29 mouse cellular contexts compared by ENCODE assay signal in genomic region chr13:96125011-96125410, GRCm38 (mm10). TPM values are rescaled to one million over a fixed set of nuclear protein-coding genes. Genes with fewer than 3 reads are reported as not detected.
"Had no signal": no experiment of that assay in that cellular context is flagged by ENCODE, and none has a peak within 500 bp of the region (broad histone marks: within the 10 kb centered on the region; RNA-seq: fewer than 3 reads in every experiment).

No protein-coding gene starts in this region.

- H3K4me1 ChIP-seq: kidney, embryonic 15.5 days; limb, embryonic 12.5 days; limb, embryonic 15.5 days; midbrain, embryonic 12.5 days; neural tube, embryonic 12.5 days had no signal

- DNase-seq: kidney, postnatal 14 days; kidney, postnatal 4 days; left cerebral cortex, postnatal 4 days; liver, postnatal 0 days; lung, embryonic 14.5 days; right cerebral cortex, adult 18-20 months; right cerebral cortex, postnatal 14 days; right cerebral cortex, postnatal 4 days; spleen, adult 18-20 months; thymus, postnatal 25 days had no signal

- H3K27me3 ChIP-seq: neural tube, embryonic 15.5 days had no signal

- H3K9me3 ChIP-seq: kidney, embryonic 15.5 days; limb, embryonic 12.5 days; limb, embryonic 15.5 days; midbrain, embryonic 12.5 days; midbrain, embryonic 15.5 days; neural tube, embryonic 12.5 days; neural tube, embryonic 15.5 days had no signal

- H3K36me3 ChIP-seq: kidney, embryonic 15.5 days; limb, embryonic 12.5 days; limb, embryonic 15.5 days; midbrain, embryonic 12.5 days; midbrain, embryonic 15.5 days; neural tube, embryonic 12.5 days; neural tube, embryonic 15.5 days had no signal

- H3K4me3 ChIP-seq: kidney, embryonic 15.5 days; limb, embryonic 12.5 days; limb, embryonic 15.5 days; midbrain, embryonic 12.5 days; midbrain, embryonic 15.5 days; neural tube, embryonic 12.5 days; neural tube, embryonic 15.5 days had no signal

- ATAC-seq: liver, postnatal 0 days; lung, postnatal 0 days; midbrain, embryonic 15.5 days had no signal

- H3K27ac ChIP-seq: kidney, embryonic 15.5 days; limb, embryonic 12.5 days; limb, embryonic 15.5 days; liver, embryonic 14.5 days; macrophage; midbrain, embryonic 12.5 days; midbrain, embryonic 15.5 days; neural tube, embryonic 12.5 days; neural tube, embryonic 15.5 days had no signal

- H3K9ac ChIP-seq: kidney, embryonic 15.5 days; limb, embryonic 12.5 days; limb, embryonic 15.5 days; liver, embryonic 14.5 days; liver, postnatal 0 days; lung, embryonic 14.5 days; midbrain, embryonic 12.5 days; midbrain, embryonic 15.5 days; neural tube, embryonic 12.5 days; neural tube, embryonic 15.5 days had no signal

- H3K4me2 ChIP-seq: kidney, embryonic 15.5 days; limb, embryonic 12.5 days; limb, embryonic 15.5 days; liver, embryonic 11.5 days; lung, embryonic 14.5 days; midbrain, embryonic 12.5 days; midbrain, embryonic 15.5 days; neural tube, embryonic 12.5 days; neural tube, embryonic 15.5 days had no signal

RNA-seq across cellular contexts. Expression of gene Sv2c, which starts 7.4 kb away (rescaled TPM):
- total RNA-seq: megakaryocyte, adult 5-6 weeks had no signal
- polyA plus RNA-seq: macrophage had no signal

RNA-seq across cellular contexts. Expression of gene Gm17190, which starts 43.2 kb away (rescaled TPM):
- total RNA-seq: layer of hippocampus, adult 18-20 months; layer of hippocampus, postnatal 14 days; left cerebral cortex, adult 8-10 months; left cerebral cortex, postnatal 14 days; left cerebral cortex, postnatal 4 days; megakaryocyte, adult 5-6 weeks had no signal
- polyA plus RNA-seq: kidney, embryonic 15.5 days; limb, embryonic 15.5 days; liver, embryonic 11.5 days; liver, embryonic 14.5 days; liver, postnatal 0 days; lung, embryonic 14.5 days; lung, postnatal 0 days; macrophage; midbrain, embryonic 12.5 days; stomach, embryonic 16.5 days; testis, adult 2 months; thymus, postnatal 0 days had no signal
